Mouse (Mus musculus) layer of hippocampus, adult 9-11 months (tissue): ENCODE data around the gene Olfr796.

Experiments
- DNase-seq: peaks from one replicate; pipeline ENCODE4 v3.0.0; 2022

Gene Olfr796

GRCm38 (mm10) chr10:129612470-129612869 lies at the start of gene Olfr796:
Gene Olfr796 (minus strand): TSS chr10:129612570.
- no peak for DNase-seq

GRCm38 (mm10) chr10:129657394-129657793 lies 45.0 kb upstream of the Olfr796 start, which contains the start of gene Olfr800:
Gene Olfr800 (plus strand): TSS chr10:129657694.
- DNase-seq: no peak

GRCm38 (mm10) chr10:129651763-129652162 lies 39.4 kb upstream of the Olfr796 start:
- DNase-seq: no peak

- no peak for DNase-seq
Observed at GRCm38 (mm10) chr10:129637184-129637583, 24.8 kb upstream of the Olfr796 start, which contains the start of gene Olfr799. Gene Olfr799 (plus strand): TSS chr10:129637484.

GRCm38 (mm10) chr10:129627834-129628233 lies 15.5 kb upstream of the Olfr796 start, which contains the start of gene Olfr798:
Gene Olfr798 (minus strand): TSS chr10:129627934.
- DNase-seq: no peak

- DNase-seq: no peak
Observed at GRCm38 (mm10) chr10:129623251-129623650, 10.9 kb upstream of the Olfr796 start.

GRCm38 (mm10) chr10:129621724-129622123 lies 9.4 kb upstream of the Olfr796 start:
- no peak for DNase-seq

GRCm38 (mm10) chr10:129577066-129577465 lies 35.3 kb downstream of the Olfr796 start:
- no peak for DNase-seq

GRCm38 (mm10) chr10:129567355-129567754 lies 45.0 kb downstream of the Olfr796 start, which contains the start of gene Olfr794:
Gene Olfr794 (plus strand): TSS chr10:129567655.
- DNase-seq: no peak
